ENCODE assay signal across 21 mouse cellular contexts in genomic region chr2:65195233-65196010, GRCm38 (mm10). TPM values are rescaled to one million over a fixed set of nuclear protein-coding genes. Genes with fewer than 3 reads are reported as not detected.
DNase-seq lines count a peak whose midpoint lies in the region; ATAC-seq lines count a peak whose summit lies in the region.
"Had no signal": no experiment of that assay in that cellular context is flagged by ENCODE, and none has a peak within 500 bp of the region (broad histone marks: within the 10 kb centered on the region; RNA-seq: fewer than 3 reads in every experiment).

No protein-coding gene starts in this region.

- peak; percentile 75 for ATAC-seq in CD4-positive, CD25-positive, alpha-beta regulatory T cell, adult 4 months
- ATAC-seq: liver, postnatal 0 days; midbrain, embryonic 15.5 days had no signal

- peak; percentile 60 for DNase-seq in heart, adult 11 months
- DNase-seq in heart, adult 18-20 months: no peak
- DNase-seq in brain, adult 2 months (ENCODE audit: low read depth, low spot score): peak; percentile 20
- DNase-seq in splenic B cell, adult 2 months (ENCODE audit: low read depth, low spot score): peak; percentile 47
- DNase-seq in thymus, adult 18-20 months: no peak
- DNase-seq in urinary bladder, postnatal 25 days (ENCODE audit: low spot score): no peak
- DNase-seq in cerebellum, adult 11 months: no peak
- DNase-seq: cerebellum, adult 9-10 months; gastrocnemius, adult 2 months; heart, adult 2 months; heart, postnatal 36 days; kidney, adult 11 months; kidney, postnatal 25 days; liver, postnatal 0 days; retina, postnatal 1 day had no signal

- no peaks in the 10 kb centered on the region for H3K36me3 ChIP-seq in splenic B cell, adult 2 months (ENCODE audit: control insufficient read depth, insufficient read depth, low read length, poor library complexity, severe bottlenecking)
- H3K36me3 ChIP-seq: embryonic facial prominence, embryonic 10.5 days; G1E; limb, embryonic 10.5 days; midbrain, embryonic 15.5 days; neural tube, embryonic 15.5 days had no signal

- H3K27me3 ChIP-seq in splenic B cell, adult 2 months (ENCODE audit: control insufficient read depth, insufficient read depth, low read length, poor library complexity, severe bottlenecking): no peaks in the 10 kb centered on the region
- H3K27me3 ChIP-seq: midbrain, embryonic 15.5 days; neural tube, embryonic 15.5 days had no signal

RNA-seq across cellular contexts. Expression of gene Cobll1, which starts 43.8 kb away (rescaled TPM):
- 10 to 100 TPM; 53.6 to 62.6 TPM for total RNA-seq in heart, adult 18-20 months (2021)
- polyA plus RNA-seq in CD4-positive, CD25-positive, alpha-beta regulatory T cell, adult 4 months (2017; shearing (Covaris generic)): 1 to 10 TPM; 2.7 to 4.6 TPM
- polyA plus RNA-seq: G1E had no signal

Comparison
In these comparisons a context has a peak if more than half of its experiments do, and no peak if none do; other contexts are left out.
1. DNase-seq: peak in heart, adult 11 months (single experiment), brain, adult 2 months (single experiment) and splenic B cell, adult 2 months (single experiment); none in heart, adult 18-20 months (0 of 2), thymus, adult 18-20 months (0 of 2), urinary bladder, postnatal 25 days (single experiment) and cerebellum, adult 11 months (single experiment).